Mouse (Mus musculus) forelimb bud, embryonic 11.5 days (tissue): ENCODE results near the gene Thop1.
"Not testable (repeated sequence)": the region's sequence is repeated elsewhere in the genome, so short reads cannot be mapped to it uniquely, and the experiment has no call there.

ENCODE experiments used
- DNase-seq: peaks from one replicate; pipeline ENCODE4 v3.0.0-alpha.2; 2012; ENCODE audit warnings: low read depth, low spot score

The Thop1 gene

DNA sequence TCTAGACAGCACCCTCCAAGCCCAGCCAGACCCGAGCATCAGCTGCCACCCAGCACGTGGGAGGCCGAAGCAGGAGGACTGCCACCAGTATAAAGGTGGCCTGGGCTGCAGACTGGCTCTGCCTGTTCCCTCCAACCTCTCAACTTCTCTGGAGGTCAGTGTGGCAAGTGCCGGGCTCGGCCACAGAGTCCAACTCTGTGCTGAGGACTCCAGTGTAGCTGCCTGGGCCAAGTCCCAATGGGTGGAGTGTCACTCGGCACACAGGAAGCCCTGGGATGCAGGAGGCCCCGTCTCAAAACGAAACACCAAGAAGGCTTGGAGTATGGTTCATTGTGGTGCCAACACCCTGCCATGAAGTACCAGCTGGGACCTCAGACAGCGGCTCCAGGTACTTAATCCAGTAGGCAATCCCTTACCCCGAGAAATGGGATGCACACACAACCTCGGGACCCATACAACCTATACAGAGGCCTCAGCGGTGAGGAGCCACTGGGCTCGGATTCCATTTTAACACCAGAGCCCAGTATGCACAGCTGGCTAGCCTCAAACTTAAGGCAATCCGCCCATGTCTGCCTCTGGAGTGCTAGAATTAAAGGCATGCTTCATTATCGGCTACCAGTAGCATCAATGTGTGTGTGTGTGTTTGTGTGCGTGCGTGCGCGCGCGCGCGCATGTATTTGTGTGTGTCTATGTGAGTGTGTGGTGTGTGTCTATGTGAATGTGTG, 12.3 kb upstream of the Thop1 start:
- no peak for DNase-seq

DNA sequence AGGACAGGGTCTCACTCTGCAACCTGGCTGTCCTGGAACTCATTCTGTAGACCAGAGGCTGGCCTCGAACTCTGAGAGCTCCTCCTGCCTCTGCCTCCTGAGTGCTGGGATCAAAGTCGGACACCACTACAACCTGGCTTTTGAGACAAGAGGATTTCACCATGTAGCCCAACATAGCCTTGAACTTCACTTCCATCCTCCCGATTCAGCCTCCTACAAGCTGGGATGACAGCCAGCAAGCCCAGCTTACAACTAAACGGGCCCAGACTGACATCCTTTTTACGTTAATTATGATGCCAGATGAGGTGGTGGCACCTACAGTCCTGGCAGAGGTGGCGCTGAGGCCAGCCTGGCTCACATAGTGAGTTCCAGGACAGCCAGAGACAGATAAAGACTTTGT, 10.9 kb upstream of the Thop1 start:
- no peak for DNase-seq

DNA sequence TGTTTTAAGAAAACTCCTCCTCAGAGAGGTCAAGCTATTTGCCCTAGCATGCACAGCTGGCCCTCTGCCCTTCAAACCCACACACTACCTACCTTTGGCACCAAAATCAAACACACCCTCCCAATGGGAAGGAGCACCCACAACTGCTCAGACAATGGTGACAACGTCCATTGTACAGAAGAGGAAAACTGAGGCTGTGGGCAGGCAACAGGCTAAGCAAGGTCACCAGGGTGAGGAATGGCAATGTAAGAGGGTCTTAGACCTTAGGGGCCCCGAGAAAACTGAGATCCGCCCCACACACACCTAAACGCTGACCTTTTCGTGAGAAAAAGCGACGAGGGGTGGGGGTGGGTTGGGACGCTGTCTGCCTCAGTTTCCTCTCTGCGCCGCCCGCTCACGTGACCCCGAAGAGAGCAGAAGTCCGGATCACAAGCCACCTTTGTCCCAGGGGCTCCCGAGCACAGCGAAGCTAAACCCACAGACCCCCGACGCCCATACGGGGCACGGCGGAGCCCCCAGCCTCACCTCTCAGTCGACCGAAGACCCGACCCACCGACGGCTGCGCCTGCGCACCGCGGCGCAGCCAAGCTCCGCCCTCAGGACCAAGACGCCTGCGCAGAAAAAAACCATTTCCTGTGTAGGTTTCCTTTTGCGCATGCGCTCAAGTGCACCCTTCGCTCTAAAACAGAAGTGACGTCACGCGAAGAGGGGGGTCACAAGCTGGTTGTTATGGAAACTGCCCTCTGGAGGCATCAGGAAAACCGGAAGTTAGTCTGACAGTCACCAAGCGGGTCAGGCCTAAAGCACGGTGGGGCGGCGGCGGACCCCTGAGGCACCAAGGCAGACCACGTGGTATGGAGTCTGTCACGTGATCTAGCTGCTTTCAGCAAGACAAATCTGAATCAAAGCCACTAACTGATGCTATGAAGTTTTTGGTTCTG, 10.0 kb upstream of the Thop1 start, which contains the start of gene Sgta:
Sgta (minus strand) TSS at position 579 of the 941 bp plus-strand sequence.
- DNase-seq: peak; percentile 100

DNA sequence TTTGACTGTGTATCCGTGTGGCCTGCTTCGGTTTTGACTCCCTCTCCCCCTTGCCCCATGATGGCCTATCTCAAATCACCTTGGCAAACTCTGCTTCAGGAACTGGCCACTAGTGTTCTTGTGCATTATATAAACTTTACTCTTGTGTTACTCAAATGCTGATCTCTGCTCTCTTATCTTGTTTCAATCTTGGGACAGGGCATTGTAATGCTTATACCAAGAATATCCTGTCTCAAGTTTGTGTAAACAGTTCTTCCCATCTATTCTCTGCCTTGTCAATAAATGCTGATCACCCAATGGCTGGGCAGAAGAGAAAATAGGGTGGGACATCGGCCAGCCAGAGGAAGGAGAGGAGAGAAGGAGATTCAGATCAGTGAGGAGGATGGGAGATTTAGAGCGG, 7.1 kb upstream of the Thop1 start:
- no peak for DNase-seq

DNA sequence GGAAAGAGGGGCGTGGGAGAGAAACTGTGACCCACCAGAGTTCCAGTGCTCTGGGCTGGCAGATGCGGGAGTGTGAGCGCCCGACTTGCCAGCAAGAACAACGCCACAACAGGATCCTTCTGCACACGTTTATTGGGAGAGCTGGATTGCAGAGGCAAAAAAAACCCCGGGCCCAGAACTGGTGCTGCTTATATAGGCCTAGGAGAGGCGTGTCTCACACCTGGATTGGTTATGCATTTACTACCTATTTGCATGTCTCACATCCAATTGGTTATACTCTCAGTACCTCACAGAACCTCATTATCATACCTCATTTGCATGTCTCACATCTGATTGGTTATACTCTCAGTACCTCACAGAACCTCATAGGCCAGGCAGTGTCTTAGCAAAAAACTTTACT, 5.3 kb upstream of the Thop1 start:
- DNase-seq: not testable (repeated sequence)

DNA sequence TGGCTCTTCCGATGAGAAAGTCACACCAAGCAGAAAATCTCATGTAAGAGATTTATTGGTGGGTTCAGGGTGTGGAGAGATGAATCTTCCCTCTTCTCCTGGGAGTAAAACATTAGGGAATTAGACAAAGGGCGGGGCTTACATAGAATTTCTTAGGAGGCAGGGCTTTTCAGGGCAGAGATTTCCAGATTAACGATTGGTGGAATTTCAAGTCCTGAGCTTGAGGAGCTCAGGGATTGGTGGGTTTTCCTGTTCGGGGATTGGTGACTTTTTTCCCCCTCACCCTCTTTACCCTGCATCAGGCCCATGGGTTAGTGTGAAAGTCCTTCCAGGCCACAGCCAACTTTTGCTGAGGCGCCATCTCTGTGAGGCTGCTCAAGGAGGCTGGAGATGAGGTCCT, 1.1 kb upstream of the Thop1 start:
- no peak for DNase-seq

DNA sequence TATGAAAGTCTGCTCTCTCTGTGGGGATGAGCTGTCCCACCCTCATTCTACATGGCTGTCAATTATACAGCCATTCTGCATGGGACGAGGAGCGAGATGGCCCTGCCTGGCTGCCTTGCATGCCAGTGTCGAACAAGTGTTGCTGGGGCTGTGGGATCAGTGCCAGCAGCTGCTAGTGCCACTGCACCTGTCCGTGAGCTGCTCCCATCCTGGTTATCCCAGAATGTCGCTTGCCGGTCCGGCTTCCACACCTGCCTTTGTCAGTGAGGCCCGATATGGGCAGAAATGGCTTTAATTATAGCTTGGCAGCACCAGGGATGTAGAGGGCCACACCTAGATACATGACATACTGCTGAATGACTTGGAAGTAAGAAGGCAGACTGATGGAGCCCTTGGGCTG, 2.5 kb downstream of the Thop1 start:
- DNase-seq: no peak

DNA sequence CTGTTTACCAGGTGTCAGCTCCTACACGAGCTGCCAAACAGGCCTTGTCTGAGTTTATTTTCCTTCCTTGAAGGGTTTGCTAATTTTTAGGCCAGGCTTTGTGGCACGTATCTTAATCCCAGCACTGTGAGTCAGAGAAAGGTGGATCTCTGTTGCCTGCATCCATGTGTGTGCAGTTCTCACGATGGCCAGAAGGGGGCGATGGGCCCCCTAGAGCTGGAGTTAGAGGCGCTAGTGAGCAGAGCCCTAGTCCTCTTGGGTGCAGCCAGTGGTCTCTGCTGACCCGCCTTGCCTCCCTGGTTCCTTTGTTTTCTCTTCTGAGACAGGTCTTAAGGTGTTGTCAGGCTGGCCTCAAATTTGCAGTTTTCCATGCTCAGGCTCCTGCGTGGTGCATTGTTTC, 3.6 kb downstream of the Thop1 start:
- no peak for DNase-seq

DNA sequence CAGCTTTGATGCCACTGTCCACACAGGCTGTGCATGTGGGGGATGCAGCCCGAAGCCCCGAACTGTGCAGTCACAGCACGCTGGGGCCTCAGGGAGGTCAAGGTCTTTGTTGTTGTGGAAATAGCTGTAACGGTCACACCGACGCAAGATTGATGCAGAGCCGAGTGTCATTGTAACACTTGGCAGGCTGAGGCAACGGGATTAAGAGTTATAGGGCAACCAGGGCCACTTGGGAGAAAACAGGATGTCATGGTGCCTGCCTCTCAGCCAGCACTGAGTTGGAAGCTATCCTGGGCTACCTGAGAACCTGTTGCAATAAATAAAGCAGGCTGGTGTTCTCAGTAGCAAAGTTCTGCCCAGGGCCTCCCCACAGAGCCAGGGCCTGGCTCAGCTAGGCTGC, 5.9 kb downstream of the Thop1 start:
- no peak for DNase-seq

DNA sequence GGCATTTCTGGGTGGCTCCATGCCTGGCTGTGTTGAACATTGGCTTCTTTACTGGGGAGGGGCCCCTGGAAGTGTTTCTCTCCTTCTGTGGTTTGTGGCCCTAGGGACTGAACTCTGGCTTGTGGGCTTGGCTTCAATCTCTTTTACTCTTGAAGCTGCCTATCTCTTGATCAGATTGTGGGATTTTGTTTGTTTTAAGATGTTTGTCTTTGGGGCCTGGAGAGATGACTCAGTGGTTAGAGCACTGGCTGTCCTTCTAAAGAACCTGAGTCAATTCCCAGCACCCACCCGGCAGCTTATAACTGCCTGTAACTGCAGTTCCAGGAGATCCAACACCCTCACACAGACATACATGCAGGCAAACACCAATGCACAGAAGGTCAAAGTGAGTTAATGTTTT, 6.5 kb downstream of the Thop1 start:
- no peak for DNase-seq

DNA sequence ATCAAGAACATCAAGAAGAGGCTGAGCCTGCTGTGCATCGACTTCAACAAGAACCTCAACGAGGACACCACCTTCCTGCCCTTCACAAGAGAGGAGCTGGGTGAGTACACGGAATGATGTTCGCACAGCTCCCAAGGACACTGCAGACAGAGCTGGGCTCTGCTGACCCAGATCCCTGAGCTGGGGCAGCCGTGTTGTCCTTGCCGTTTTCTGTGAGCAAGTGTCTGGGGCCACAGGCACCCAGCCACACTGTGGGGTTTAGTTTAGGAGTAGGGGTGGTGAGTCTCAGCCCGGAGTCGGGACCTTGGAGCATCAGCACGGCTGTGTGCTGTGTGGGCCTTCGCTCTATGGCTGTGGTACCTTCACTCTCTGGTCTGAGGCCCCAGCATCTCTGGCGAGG, 8.1 kb downstream of the Thop1 start:
- DNase-seq: no peak

DNA sequence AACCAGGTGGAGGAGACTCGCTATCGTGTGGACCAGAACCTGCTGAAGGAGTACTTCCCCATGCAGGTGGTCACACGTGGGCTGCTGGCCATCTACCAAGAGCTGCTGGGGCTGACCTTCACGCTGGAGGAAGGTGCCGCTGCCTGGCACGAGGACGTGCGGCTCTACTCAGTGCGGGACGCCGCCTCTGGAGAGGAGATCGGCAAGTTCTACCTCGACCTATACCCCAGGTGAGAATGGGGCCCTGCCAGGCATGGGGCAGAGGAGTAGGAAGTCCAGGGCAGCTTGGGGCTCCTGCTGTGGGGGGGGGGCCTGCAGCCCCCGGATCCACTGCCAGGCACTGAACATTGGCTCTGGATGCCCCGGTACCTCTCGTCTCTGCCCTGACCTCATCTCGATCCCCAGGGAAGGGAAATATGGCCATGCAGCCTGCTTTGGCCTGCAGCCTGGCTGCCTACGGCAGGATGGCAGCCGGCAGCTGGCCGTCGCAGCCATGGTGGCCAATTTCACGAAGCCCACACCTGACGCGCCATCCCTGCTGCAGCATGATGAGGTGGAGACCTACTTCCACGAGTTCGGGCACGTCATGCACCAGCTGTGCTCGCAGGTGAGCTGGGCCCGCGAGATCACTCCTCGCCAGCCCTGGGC, 10.3 kb downstream of the Thop1 start:
- DNase-seq: no peak

DNA sequence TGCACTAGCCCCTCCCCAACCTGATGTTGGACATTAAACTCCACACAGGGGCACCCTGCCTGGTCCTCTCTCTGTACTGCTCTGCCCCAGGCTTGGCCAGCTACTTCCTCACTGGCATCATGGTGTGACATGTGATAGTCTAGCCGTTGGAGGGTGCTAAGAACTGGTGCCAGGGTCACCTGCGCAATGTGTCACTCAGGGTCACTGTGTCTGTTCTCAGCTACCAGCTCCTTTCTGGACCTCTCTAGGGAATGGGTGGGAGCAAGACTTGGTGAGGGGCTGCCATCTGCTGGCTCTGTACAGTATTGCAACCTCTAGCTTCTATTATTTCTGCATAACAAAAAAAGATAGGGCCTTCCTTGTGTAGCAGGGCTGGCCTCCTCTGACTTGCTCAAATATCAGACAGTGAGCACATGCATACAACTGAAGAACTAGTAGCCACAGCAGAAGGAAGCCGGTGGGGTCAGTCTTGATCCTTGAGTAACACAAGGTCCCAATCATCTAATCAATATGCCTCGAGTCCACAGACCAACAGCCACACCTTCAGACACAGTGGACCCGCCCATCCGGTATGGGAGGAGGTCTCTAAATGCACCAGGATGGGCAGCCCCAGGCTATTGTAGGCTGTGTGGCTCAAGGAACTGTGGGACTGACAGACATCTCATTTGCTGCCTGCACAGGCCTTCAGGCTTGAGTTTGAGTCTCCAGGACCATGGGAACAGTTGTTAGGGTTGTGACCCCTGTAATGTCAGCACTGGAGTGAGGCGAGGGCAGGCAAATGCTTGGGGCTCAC, 12.5 kb downstream of the Thop1 start:
- DNase-seq: peak; percentile 61

DNA sequence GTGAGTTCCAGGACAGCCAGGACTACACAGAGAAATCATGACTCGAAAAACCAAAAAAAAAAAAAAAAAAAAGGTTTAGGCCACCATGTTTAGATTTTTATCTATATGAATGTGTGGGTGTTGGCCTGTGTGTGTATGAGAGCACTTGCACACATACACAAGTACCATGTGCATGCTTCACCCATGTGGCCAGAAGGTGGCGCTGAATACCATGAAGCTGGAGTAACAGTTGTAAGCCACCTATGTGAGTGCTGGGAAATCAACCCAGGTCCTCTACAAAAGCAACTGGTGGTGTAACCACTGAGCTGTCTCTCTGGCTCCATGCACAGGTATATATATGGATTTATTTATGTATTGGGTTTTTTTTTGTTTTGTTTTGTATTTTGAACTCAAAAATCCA, 17.2 kb downstream of the Thop1 start:
- DNase-seq: no peak

DNA sequence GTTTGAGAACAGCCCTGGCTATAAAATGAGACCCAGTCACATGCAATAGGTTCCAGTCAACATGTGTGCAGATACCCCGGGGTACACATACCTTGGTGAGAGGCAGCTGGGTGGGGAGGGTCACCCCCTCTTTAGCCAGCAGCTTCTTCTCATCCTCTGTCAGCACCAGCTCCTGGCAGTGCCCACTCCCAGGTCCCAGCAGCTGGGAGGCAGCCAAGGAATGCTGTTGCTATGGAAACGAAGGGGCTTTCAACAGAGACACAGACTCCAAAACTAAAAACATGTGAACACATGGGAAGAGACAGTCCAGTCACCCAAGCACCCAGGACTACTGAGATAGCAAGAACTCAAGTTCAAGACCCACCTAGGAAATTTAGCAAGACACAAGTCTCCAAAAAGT, 19.4 kb downstream of the Thop1 start:
- DNase-seq: peak; percentile 69

DNA sequence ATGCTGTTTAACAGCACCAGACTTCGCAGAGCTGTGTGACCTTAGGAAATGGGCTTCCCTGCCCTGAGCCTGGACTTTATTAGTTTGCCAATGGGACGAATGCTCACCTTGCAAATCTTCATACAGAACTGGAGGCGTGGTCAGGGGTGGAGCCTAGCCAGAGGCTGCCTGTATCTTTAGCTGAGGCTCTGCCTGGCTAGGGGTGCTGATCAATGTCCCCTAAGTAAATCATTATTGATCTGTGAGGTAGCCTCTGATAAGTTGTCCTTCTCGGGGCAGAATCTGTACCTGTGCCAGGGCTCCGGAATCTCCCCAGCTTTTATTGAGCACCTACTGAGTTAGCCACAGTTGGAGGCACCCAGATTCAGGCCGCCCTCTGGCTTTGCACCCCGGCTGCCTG, 20.8 kb downstream of the Thop1 start:
- no peak for DNase-seq

DNA sequence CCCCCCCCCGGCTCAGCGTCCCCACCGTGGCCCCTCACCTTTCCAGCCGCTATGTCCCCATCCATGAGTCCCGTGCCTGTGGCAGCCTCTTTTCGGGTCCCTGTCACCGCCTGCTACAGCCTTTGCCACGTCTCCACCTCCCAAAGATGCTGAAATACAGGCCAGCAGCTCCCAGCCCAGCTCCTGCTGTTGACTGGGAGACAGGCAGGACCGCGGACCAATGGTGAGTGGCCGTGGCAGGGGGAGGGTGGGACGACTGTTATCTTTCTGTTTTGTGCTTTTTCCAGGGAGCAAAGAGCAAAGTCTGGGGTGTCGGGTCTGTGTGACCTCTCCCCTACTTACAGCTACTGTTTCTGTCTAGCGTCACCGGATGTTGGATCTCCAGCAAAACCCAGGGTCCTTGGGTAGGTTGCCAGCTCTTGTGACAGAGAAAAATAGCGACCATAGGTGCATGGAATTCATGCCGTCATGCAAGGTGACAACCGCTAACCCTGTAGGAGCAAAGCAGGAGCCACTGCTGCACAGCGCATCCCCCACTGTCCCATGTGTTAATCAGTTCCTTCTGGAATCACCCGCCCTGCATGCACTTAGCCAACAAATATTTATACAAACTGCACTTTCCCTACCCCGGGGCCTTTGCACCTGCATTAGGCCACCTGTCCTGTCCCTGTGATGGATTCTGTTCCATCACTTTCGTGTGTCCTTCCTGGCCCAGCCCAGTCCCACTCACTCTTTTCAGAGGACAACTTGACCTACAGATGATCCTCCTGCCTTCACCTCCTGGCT, 22.8 kb downstream of the Thop1 start:
- no peak for DNase-seq

DNA sequence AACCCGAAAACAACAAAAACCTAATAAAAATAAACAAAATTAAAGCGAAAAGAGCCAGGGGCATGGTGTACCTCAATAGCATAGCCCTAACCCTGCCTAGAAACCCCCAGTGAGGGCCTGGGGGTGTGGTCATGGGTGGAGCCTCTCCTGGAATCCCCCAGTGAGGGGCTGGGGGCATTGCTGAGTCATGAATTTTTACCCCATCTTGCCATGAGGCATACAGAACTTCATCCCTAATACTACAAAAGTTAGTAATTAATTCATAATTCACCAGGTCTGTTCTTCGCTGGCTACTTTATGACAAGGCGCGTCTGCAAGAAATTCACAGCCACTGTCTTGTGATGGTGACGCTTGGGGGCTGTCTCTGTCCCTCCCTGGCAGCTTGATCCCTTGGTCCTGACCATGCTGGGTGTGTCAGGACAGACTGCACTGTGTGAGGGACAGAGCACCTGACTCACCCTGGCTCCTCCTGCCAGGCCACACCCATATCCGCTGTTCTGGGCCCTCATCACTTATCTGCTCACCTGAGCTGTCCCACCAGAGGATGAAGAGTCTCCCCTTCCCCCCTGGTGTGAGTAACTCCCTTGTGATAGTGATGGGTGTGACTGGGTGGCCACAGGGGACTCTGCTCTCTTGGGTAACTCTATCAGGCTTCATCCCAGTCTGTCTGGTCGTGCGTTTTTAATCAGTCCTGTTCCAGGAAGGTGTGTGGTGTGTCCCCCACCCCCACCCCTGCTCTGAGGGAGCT, 25.3 kb downstream of the Thop1 start:
- no peak for DNase-seq

DNA sequence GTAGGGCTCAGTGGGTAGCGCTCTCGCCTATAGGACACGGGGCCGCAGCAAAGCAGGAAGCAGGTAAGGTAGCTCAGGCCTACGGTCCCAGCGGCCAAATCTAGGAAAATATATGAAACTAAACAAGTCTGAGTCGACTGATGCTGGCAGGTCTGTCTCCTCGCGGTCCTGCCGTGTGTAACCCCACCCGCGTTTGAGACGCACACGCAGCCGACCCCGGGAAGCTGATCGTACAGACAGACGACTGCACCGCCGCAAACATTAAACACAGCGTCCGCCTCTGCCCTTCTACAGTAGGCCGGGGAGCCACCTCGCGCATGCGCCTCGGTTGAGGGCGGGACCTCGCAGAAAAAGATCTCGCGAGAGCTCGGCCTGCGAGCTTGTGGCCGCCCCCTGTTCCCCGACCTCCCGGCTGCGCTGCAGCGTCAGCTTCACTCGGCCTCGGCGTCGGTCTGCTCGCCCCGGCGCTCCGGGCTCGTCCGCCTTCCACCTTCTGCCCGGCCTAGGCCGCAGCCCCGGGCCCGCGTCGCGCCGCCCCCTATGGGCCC, 35.8 kb downstream of the Thop1 start, which contains the start of gene Map2k2:
Map2k2 (plus strand) TSS at position 351 of the 548 bp plus-strand sequence.
- peak; percentile 97 for DNase-seq
